Mouse (Mus musculus): ENCODE measurements around the gene Grik5. TPM values are rescaled to one million over a fixed set of nuclear protein-coding genes. Genes with fewer than 3 reads are reported as not detected.

Grik5 gene
- polyA plus RNA-seq, 1 experiment: 17.7 TPM

GRCm38 (mm10) chr7:25079496-25080026 is 7.4 kb upstream of the Grik5 start:
- H3K4me3 ChIP-seq (ENCODE audit: low read depth, low read length): no peak overlapping the region
- peaks cover 39% of the 10 kb centered on the region for H3K36me3 ChIP-seq (ENCODE audit: control insufficient read depth, insufficient read depth, low read length)
- TF ChIP-seq POLR2A (IDR thresholded peaks at IDR 0.05; ENCODE audit: low read depth, low read length) (no peak), CTCF (IDR thresholded peaks at IDR 0.05; ENCODE audit: extremely low read depth, insufficient read length, insufficient replicate concordance, low read depth, low read length) (no peak)
- 76% methylated on average over 12 of the region's 12 CpGs for WGBS
- no peak overlapping the region for H3K27ac ChIP-seq (ENCODE audit: insufficient read depth, low read depth, low read length)
- no peaks in the 10 kb centered on the region for H3K27me3 ChIP-seq (ENCODE audit: control insufficient read depth, insufficient read depth, low read length)
- peaks cover 6% of the 10 kb centered on the region; the same call in 1 of the 2 replicates for H3K4me1 ChIP-seq (ENCODE audit: control insufficient read depth, insufficient read depth, insufficient read length, low read length)

- Histone ChIP-seq H3K27ac (ENCODE audit: insufficient read depth, low read depth, low read length) (no peak overlapping the region), H3K27me3 (ENCODE audit: control insufficient read depth, insufficient read depth, low read length) (0 out of 2 replicates have a peak, but pooled peaks cover under 1% of the 10 kb centered on the region), H3K4me3 (ENCODE audit: low read depth, low read length) (peak overlapping the region; percentile 75), H3K4me1 (ENCODE audit: control insufficient read depth, insufficient read depth, insufficient read length, low read length) (peaks cover 8% of the 10 kb centered on the region), H3K36me3 (ENCODE audit: control insufficient read depth, insufficient read depth, low read length) (peaks cover 27% of the 10 kb centered on the region)
- WGBS: 2% methylated on average over 33 of the region's 33 CpGs
- no peak for TF ChIP-seq POLR2A (IDR thresholded peaks at IDR 0.05; ENCODE audit: low read depth, low read length)
- no peak for TF ChIP-seq CTCF (IDR thresholded peaks at IDR 0.05; ENCODE audit: extremely low read depth, insufficient read length, insufficient replicate concordance, low read depth, low read length)
Measured at GRCm38 (mm10) chr7:25077414-25077755, 5.2 kb upstream of the Grik5 start.

GRCm38 (mm10) chr7:25076663-25077413 is 4.7 kb upstream of the Grik5 start:
- peaks cover 8% of the 10 kb centered on the region for H3K4me1 ChIP-seq (ENCODE audit: control insufficient read depth, insufficient read depth, insufficient read length, low read length)
- 0 out of 2 replicates have a peak, but pooled peaks cover 2% of the 10 kb centered on the region for H3K27me3 ChIP-seq (ENCODE audit: control insufficient read depth, insufficient read depth, low read length)
- TF ChIP-seq POLR2A (IDR thresholded peaks at IDR 0.05; ENCODE audit: low read depth, low read length) (peak; percentile 89), CTCF (IDR thresholded peaks at IDR 0.05; ENCODE audit: extremely low read depth, insufficient read length, insufficient replicate concordance, low read depth, low read length) (no peak)
- peak overlapping the region; percentile 86 for H3K27ac ChIP-seq (ENCODE audit: insufficient read depth, low read depth, low read length)
- under 1% methylated on average over 56 of the region's 56 CpGs for WGBS
- H3K4me3 ChIP-seq (ENCODE audit: low read depth, low read length): peak overlapping the region; percentile 75
- peaks cover 23% of the 10 kb centered on the region for H3K36me3 ChIP-seq (ENCODE audit: control insufficient read depth, insufficient read depth, low read length)

- TF ChIP-seq CTCF (IDR thresholded peaks at IDR 0.05; ENCODE audit: extremely low read depth, insufficient read length, insufficient replicate concordance, low read depth, low read length) (no peak), POLR2A (IDR thresholded peaks at IDR 0.05; ENCODE audit: low read depth, low read length) (no peak)
- WGBS: 12% methylated on average over 7 of the region's 7 CpGs
Measured at GRCm38 (mm10) chr7:25076296-25076662, 4.1 kb upstream of the Grik5 start.

GRCm38 (mm10) chr7:25073924-25074323 is 1.8 kb upstream of the Grik5 start:
- 93% methylated on average over 8 of the region's 8 CpGs for WGBS
- TF ChIP-seq POLR2A (IDR thresholded peaks at IDR 0.05; ENCODE audit: low read depth, low read length) (no peak), CTCF (IDR thresholded peaks at IDR 0.05; ENCODE audit: extremely low read depth, insufficient read length, insufficient replicate concordance, low read depth, low read length) (no peak)
- H3K4me1 ChIP-seq (ENCODE audit: control insufficient read depth, insufficient read depth, insufficient read length, low read length): peaks cover 7% of the 10 kb centered on the region

More at GRCm38 (mm10) chr7:25076296-25076662, 4.1 kb upstream of the Grik5 start:
- H3K27me3 ChIP-seq (ENCODE audit: control insufficient read depth, insufficient read depth, low read length): 0 out of 2 replicates have a peak, but pooled peaks cover 2% of the 10 kb centered on the region
- peak overlapping the region; percentile 65 for H3K4me3 ChIP-seq (ENCODE audit: low read depth, low read length)
- peaks cover 8% of the 10 kb centered on the region for H3K4me1 ChIP-seq (ENCODE audit: control insufficient read depth, insufficient read depth, insufficient read length, low read length)
- peak overlapping the region; percentile 86 for H3K27ac ChIP-seq (ENCODE audit: insufficient read depth, low read depth, low read length)
- H3K36me3 ChIP-seq (ENCODE audit: control insufficient read depth, insufficient read depth, low read length): peaks cover 17% of the 10 kb centered on the region

GRCm38 (mm10) chr7:25072716-25073390 is 707 bp upstream of the Grik5 start:
- H3K4me3 ChIP-seq (ENCODE audit: low read depth, low read length): peak overlapping the region; percentile 63
- no peak overlapping the region for H3K27ac ChIP-seq (ENCODE audit: insufficient read depth, low read depth, low read length)
- H3K4me1 ChIP-seq (ENCODE audit: control insufficient read depth, insufficient read depth, insufficient read length, low read length): peaks cover 6% of the 10 kb centered on the region
- no peaks in the 10 kb centered on the region for H3K36me3 ChIP-seq (ENCODE audit: control insufficient read depth, insufficient read depth, low read length)
- WGBS: 5% methylated on average over 29 of the region's 33 CpGs
- no peak for TF ChIP-seq POLR2A (IDR thresholded peaks at IDR 0.05; ENCODE audit: low read depth, low read length)
- TF ChIP-seq CTCF (IDR thresholded peaks at IDR 0.05; ENCODE audit: extremely low read depth, insufficient read length, insufficient replicate concordance, low read depth, low read length): no peak
- H3K27me3 ChIP-seq (ENCODE audit: control insufficient read depth, insufficient read depth, low read length): 0 out of 2 replicates have a peak, but pooled peaks cover 2% of the 10 kb centered on the region

More at GRCm38 (mm10) chr7:25073924-25074323, 1.8 kb upstream of the Grik5 start:
- Histone ChIP-seq H3K36me3 (ENCODE audit: control insufficient read depth, insufficient read depth, low read length) (no peaks in the 10 kb centered on the region), H3K4me3 (ENCODE audit: low read depth, low read length) (no peak overlapping the region), H3K27me3 (ENCODE audit: control insufficient read depth, insufficient read depth, low read length) (0 out of 2 replicates have a peak, but pooled peaks cover 2% of the 10 kb centered on the region), H3K27ac (ENCODE audit: insufficient read depth, low read depth, low read length) (no peak overlapping the region)

GRCm38 (mm10) chr7:25068724-25069123 is 3.4 kb downstream of the Grik5 start:
- Histone ChIP-seq H3K4me1 (ENCODE audit: control insufficient read depth, insufficient read depth, insufficient read length, low read length) (peaks cover 2% of the 10 kb centered on the region; the same call in 1 of the 2 replicates), H3K36me3 (ENCODE audit: control insufficient read depth, insufficient read depth, low read length) (no peaks in the 10 kb centered on the region), H3K27ac (ENCODE audit: insufficient read depth, low read depth, low read length) (no peak overlapping the region), H3K27me3 (ENCODE audit: control insufficient read depth, insufficient read depth, low read length) (0 out of 2 replicates have a peak, but pooled peaks cover 2% of the 10 kb centered on the region), H3K4me3 (ENCODE audit: low read depth, low read length) (no peak overlapping the region)
- WGBS: 64% methylated on average over 2 of the region's 2 CpGs
- no peak for TF ChIP-seq POLR2A (IDR thresholded peaks at IDR 0.05; ENCODE audit: low read depth, low read length)
- TF ChIP-seq CTCF (IDR thresholded peaks at IDR 0.05; ENCODE audit: extremely low read depth, insufficient read length, insufficient replicate concordance, low read depth, low read length): no peak

Data from small intestine, adult 2 months (tissue).